8 mouse cellular contexts compared by ENCODE assay signal in the genomic region with DNA sequence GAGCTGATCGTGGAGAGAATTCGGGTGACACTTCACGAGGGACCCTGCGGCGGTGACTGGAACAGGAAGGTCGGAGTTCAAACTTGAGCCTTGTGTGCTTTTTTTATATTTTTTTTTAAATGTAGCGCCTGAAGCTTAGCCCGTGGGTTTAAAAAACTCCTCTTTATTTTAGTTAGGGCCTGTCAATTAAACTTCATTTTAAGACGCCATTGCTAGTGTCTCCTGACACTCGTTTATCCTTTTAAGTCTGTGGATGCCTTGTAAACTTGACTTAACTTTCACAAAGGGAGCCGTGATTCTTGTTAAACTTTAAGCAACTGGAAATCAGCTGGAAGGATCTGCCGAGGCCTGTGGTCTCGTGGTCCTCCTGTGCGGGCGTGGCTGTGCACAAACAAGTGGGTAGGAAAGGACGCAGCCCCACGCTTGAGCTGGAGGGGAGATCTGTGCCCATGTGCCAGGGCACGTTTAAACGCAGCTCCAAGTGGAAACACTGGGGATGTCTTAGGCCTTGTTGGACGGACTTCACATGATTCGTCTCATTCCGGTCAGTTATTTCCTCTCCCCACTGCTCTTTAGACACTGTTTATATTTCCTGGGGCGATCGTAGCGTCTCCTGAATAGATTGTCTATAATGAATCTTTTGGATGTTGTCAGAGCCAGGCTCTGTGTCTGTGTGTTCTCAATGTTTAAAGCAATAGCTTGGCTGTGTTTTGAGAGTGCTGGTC. TPM values are rescaled to one million over a fixed set of nuclear protein-coding genes. Genes with fewer than 3 reads are reported as not detected.
A peak's percentile ranks its signal among the peaks of the same experiment; 100 is the strongest.
DNase-seq lines count a peak whose midpoint lies in the region; ATAC-seq and TF ChIP-seq lines count a peak whose summit lies in the region.

No protein-coding gene starts in this region.

- H3K4me3 ChIP-seq in heart, adult 2 months, result peak overlapping the region; percentile 94
- peak overlapping the region; percentile 78 for H3K4me3 ChIP-seq in lung, embryonic 14.5 days (ENCODE audit: low read depth, low read length)
- peak overlapping the region; percentile 75 for H3K4me3 ChIP-seq in neural tube, embryonic 14.5 days (ENCODE audit: low read depth, low read length)

- peak overlapping the region; percentile 76 for H3K27ac ChIP-seq in heart, adult 2 months
- H3K27ac ChIP-seq in lung, embryonic 14.5 days (ENCODE audit: low read depth), result peak overlapping the region; percentile 83
- H3K27ac ChIP-seq in neural tube, embryonic 14.5 days (ENCODE audit: low read depth, low read length), result peak overlapping the region; percentile 1; the same call in 1 of the 2 replicates

- TF ChIP-seq EP300 in heart, adult 2 months (IDR thresholded peaks at IDR 0.05; ENCODE audit: insufficient read depth, low read depth, low read length), result 0 out of 2 replicates have a peak, but pooled peaks have one; percentile 29

- peak overlapping the region; percentile 77 for H3K9ac ChIP-seq in heart, adult 2 months (ENCODE audit: low read depth, low read length)
- peak overlapping the region; percentile 83 for H3K9ac ChIP-seq in lung, embryonic 14.5 days
- H3K9ac ChIP-seq in neural tube, embryonic 14.5 days (replicated peaks; ENCODE audit: low read depth, low read length), result peak overlapping the region; percentile 78

- no peak for TF ChIP-seq POLR2A in heart, adult 2 months (IDR thresholded peaks at IDR 0.05; ENCODE audit: insufficient read depth, low read depth, low read length)

- ATAC-seq in lung, embryonic 14.5 days (ENCODE audit: insufficient read depth), result peak; percentile 64
- ATAC-seq in neural tube, embryonic 14.5 days (ENCODE audit: low read depth), result peak; percentile 50

- no peaks in the 10 kb centered on the region for H3K27me3 ChIP-seq in heart, adult 2 months (ENCODE audit: control insufficient read depth, insufficient read depth, low read length)
- no peaks in the 10 kb centered on the region for H3K27me3 ChIP-seq in lung, embryonic 14.5 days (ENCODE audit: insufficient read depth, low read length)
- no peaks in the 10 kb centered on the region for H3K27me3 ChIP-seq in neural tube, embryonic 14.5 days (ENCODE audit: control insufficient read depth, insufficient read depth, low read length)

- WGBS in heart, adult 2 months, result under 1% methylated on average over 25 of the region's 25 CpGs
- under 1% methylated on average over 25 of the region's 25 CpGs for WGBS in lung, embryonic 14.5 days
- 2% methylated on average over 25 of the region's 25 CpGs for WGBS in neural tube, embryonic 14.5 days

- TF ChIP-seq CTCF in heart, adult 2 months (IDR thresholded peaks at IDR 0.05), result no peak
- no peak for TF ChIP-seq CTCF in lung, embryonic 14.5 days (IDR thresholded peaks at IDR 0.05; ENCODE audit: low read depth)

- H3K36me3 ChIP-seq in heart, adult 2 months (ENCODE audit: control insufficient read depth, insufficient read depth, low read length), result peaks cover 3% of the 10 kb centered on the region
- H3K36me3 ChIP-seq in lung, embryonic 14.5 days (ENCODE audit: insufficient read depth), result no peaks in the 10 kb centered on the region
- H3K36me3 ChIP-seq in neural tube, embryonic 14.5 days (ENCODE audit: control insufficient read depth, insufficient read depth, low read length), result no peaks in the 10 kb centered on the region

- H3K4me2 ChIP-seq in lung, embryonic 14.5 days, result peak overlapping the region; percentile 85
- H3K4me2 ChIP-seq in neural tube, embryonic 14.5 days (ENCODE audit: low read depth, low read length), result peak overlapping the region; percentile 80

- H3K79me2 ChIP-seq in heart, adult 2 months (replicated peaks; ENCODE audit: control insufficient read depth, insufficient read depth, low read length), result no peaks in the 10 kb centered on the region; the same call in 1 of the 2 replicates

- H3K4me1 ChIP-seq in heart, adult 2 months (ENCODE audit: control insufficient read depth, insufficient read depth, low read length), result peaks cover 4% of the 10 kb centered on the region
- peaks cover 7% of the 10 kb centered on the region; the same call in 1 of the 2 replicates for H3K4me1 ChIP-seq in lung, embryonic 14.5 days (ENCODE audit: insufficient read depth)
- no peaks in the 10 kb centered on the region for H3K4me1 ChIP-seq in neural tube, embryonic 14.5 days (ENCODE audit: control insufficient read depth, insufficient read depth, low read length)

- intact Hi-C loops in heart, adult 2 months (cut with DNase I), result loop anchor here (5.0 kb wide), 3 partner anchors 40 to 370 kb away; no protein-coding TSS in a partner anchor

- peak; percentile 81 for DNase-seq in 3134 (ENCODE audit: extremely low read depth, insufficient read length, low spot score)
- DNase-seq in CD4-positive helper T cell, adult 2 months (ENCODE audit: low read depth, low spot score), result peak; percentile 22
- DNase-seq in cerebellum, postnatal 36 days, result peak; percentile 13 to 19
- DNase-seq in heart, adult 2 months, result peak; percentile 37 to 61
- DNase-seq in kidney, adult 9 months, result peak; percentile 77
- peak; percentile 79 for DNase-seq in lung, embryonic 14.5 days
- DNase-seq in frontal cortex, adult 2 months (ENCODE audit: extremely low spot score in 1 of 2, low spot score in 1 of 2), result no peak

- H3K9me3 ChIP-seq in lung, embryonic 14.5 days (ENCODE audit: low read depth, low read length), result no peaks in the 10 kb centered on the region
- H3K9me3 ChIP-seq in neural tube, embryonic 14.5 days (ENCODE audit: control insufficient read depth, low read length), result no peaks in the 10 kb centered on the region

RNA-seq across cellular contexts. Expression of a gene that starts 0.9 kb away (rescaled TPM):
- 10 to 100 TPM; 34.4 to 35.6 TPM for total RNA-seq in heart, adult 2 months (2021)
- polyA plus RNA-seq in heart, adult 2 months (2012; rRNA removed), result 15.5 and 24.6 TPM in 2 replicates
- polyA plus RNA-seq in lung, embryonic 14.5 days (2014; fragmentation: Nextera tagmentation; extraction: Ambion mirVana), result 119 and 131 TPM in 2 replicates
- polyA plus RNA-seq in neural tube, embryonic 14.5 days (2014; fragmentation: Nextera tagmentation; extraction: Ambion mirVana), result 78.2 and 82.9 TPM in 2 replicates
- polyA plus RNA-seq in frontal cortex, adult 2 months (2012; rRNA removed), result 40.5 and 49.5 TPM in 2 replicates

Comparison
In these comparisons a context has a peak if more than half of its experiments do, and no peak if none do; other contexts are left out.
1. DNase-seq: peak in 3134 (single experiment), CD4-positive helper T cell, adult 2 months (single experiment), cerebellum, postnatal 36 days (2 of 2), heart, adult 2 months (2 of 2), kidney, adult 9 months (single experiment) and lung, embryonic 14.5 days (single experiment); none in frontal cortex, adult 2 months (0 of 2).
2. H3K27ac ChIP-seq: peak in every context shown above with its lines; median percentile 83 in lung, embryonic 14.5 days; 76 in heart, adult 2 months; 1 in neural tube, embryonic 14.5 days.
3. Peak in every context shown above with its lines, with median percentiles within 50 percentile points of each other: H3K4me3 ChIP-seq and H3K9ac ChIP-seq.